In genomic region chr7:118365902-118366301, GRCm38 (mm10) we compare ENCODE assay signal across 26 mouse cellular contexts.
DNase-seq lines count a peak whose midpoint lies in the region; ATAC-seq and TF ChIP-seq lines count a peak whose summit lies in the region.
"Had no signal": no experiment of that assay in that cellular context is flagged by ENCODE, and none has a peak within 500 bp of the region (broad histone marks: within the 10 kb centered on the region; RNA-seq: fewer than 3 reads in every experiment).

No protein-coding gene starts in this region.

- intact Hi-C loops in heart, adult 2 months (cut with DNase I): loop anchor here (5.0 kb wide), 1 partner anchor 49 kb away; no protein-coding TSS in a partner anchor

- no peaks in the 10 kb centered on the region for H3K36me3 ChIP-seq in embryonic facial prominence, embryonic 12.5 days
- no peaks in the 10 kb centered on the region for H3K36me3 ChIP-seq in limb, embryonic 14.5 days (ENCODE audit: control insufficient read depth, insufficient read depth, low read length)
- no peaks in the 10 kb centered on the region for H3K36me3 ChIP-seq in heart, adult 2 months (ENCODE audit: control insufficient read depth, insufficient read depth, low read length)
- H3K36me3 ChIP-seq: heart, embryonic 15.5 days; hindbrain, embryonic 13.5 days; lung, embryonic 15.5 days had no signal

- no peak for TF ChIP-seq POLR2A in limb, embryonic 14.5 days (IDR thresholded peaks at IDR 0.05; ENCODE audit: borderline replicate concordance, extremely low read depth, insufficient read depth, insufficient read length)
- no peak for TF ChIP-seq POLR2A in heart, adult 2 months (IDR thresholded peaks at IDR 0.05; ENCODE audit: insufficient read depth, low read depth, low read length)

- no peak for ATAC-seq in embryonic facial prominence, embryonic 12.5 days (ENCODE audit: insufficient number of reproducible peaks, insufficient read depth, low FRiP score, low TSS enrichment)
- ATAC-seq in limb, embryonic 14.5 days (ENCODE audit: low FRiP score, low read depth): no peak
- ATAC-seq: activated CD4-positive, CD25-positive, alpha-beta regulatory T cell, adult 4 months; forebrain, embryonic 14.5 days; intestine, postnatal 0 days; midbrain, embryonic 16.5 days had no signal

- H3K27ac ChIP-seq in embryonic facial prominence, embryonic 12.5 days: 0 out of 2 replicates have a peak overlapping the region, but pooled peaks have one; percentile 33
- H3K27ac ChIP-seq in limb, embryonic 14.5 days (replicated peaks; ENCODE audit: low read depth, low read length): no peak overlapping the region
- H3K27ac ChIP-seq in heart, adult 2 months: no peak overlapping the region
- H3K27ac ChIP-seq: gastrocnemius, adult 2 months; heart, embryonic 15.5 days; hindbrain, embryonic 13.5 days; lung, embryonic 15.5 days had no signal

- WGBS in embryonic facial prominence, embryonic 12.5 days: 41% methylated on average over 3 of the region's 3 CpGs
- WGBS in limb, embryonic 14.5 days: 51% methylated on average over 3 of the region's 3 CpGs
- whole genome bisulfite sequencing in heart, adult 2 months: 65% methylated on average over 3 of the region's 3 CpGs

- H3K79me2 ChIP-seq in heart, adult 2 months (replicated peaks; ENCODE audit: control insufficient read depth, insufficient read depth, low read length): no peaks in the 10 kb centered on the region

- peak; percentile 36 for DNase-seq in embryo, embryonic 10 days (ENCODE audit: low spot score)
- no peak for DNase-seq in embryo, embryonic 9.5 days (ENCODE audit: extremely low spot score)
- DNase-seq in hindlimb bud, embryonic 11.5 days (ENCODE audit: extremely low spot score, low read depth, low spot score): peak; percentile 12
- DNase-seq in limb, embryonic 14.5 days (ENCODE audit: low spot score): peak; percentile 21
- DNase-seq in cerebellum, adult 9-11 months: no peak
- no peak for DNase-seq in thymus, postnatal 10 days (ENCODE audit: low spot score in 2 of 2)
- no peak for DNase-seq in heart, adult 2 months
- DNase-seq: adrenal gland, adult 2 months; cerebellum, adult 18-20 months; cerebellum, postnatal 36 days; gastrocnemius, postnatal 36 days; kidney, postnatal 14 days; right cerebral cortex, postnatal 25 days; thymus, adult 18-20 months; thymus, postnatal 36 days had no signal

- no peaks in the 10 kb centered on the region for H3K27me3 ChIP-seq in embryonic facial prominence, embryonic 12.5 days
- no peaks in the 10 kb centered on the region for H3K27me3 ChIP-seq in limb, embryonic 14.5 days (ENCODE audit: control insufficient read depth, insufficient read depth, low read length)
- H3K27me3 ChIP-seq in heart, adult 2 months (ENCODE audit: control insufficient read depth, insufficient read depth, low read length): no peaks in the 10 kb centered on the region
- H3K27me3 ChIP-seq: heart, embryonic 15.5 days; hindbrain, embryonic 13.5 days; lung, embryonic 15.5 days had no signal

- H3K4me1 ChIP-seq in embryonic facial prominence, embryonic 12.5 days: peaks cover 25% of the 10 kb centered on the region
- peaks cover 8% of the 10 kb centered on the region for H3K4me1 ChIP-seq in limb, embryonic 14.5 days (ENCODE audit: control insufficient read depth, insufficient read depth, low read length)
- no peaks in the 10 kb centered on the region for H3K4me1 ChIP-seq in heart, adult 2 months (ENCODE audit: control insufficient read depth, insufficient read depth, low read length)
- H3K4me1 ChIP-seq: heart, embryonic 15.5 days; lung, embryonic 15.5 days had no signal

- no peak overlapping the region for H3K4me2 ChIP-seq in embryonic facial prominence, embryonic 12.5 days (replicated peaks)
- H3K4me2 ChIP-seq in limb, embryonic 14.5 days (replicated peaks; ENCODE audit: low read depth, low read length, severe bottlenecking): no peak overlapping the region
- H3K4me2 ChIP-seq: heart, embryonic 15.5 days; hindbrain, embryonic 13.5 days; liver, embryonic 11.5 days; lung, embryonic 15.5 days; midbrain, embryonic 11.5 days had no signal

- TF ChIP-seq EP300 in heart, adult 2 months (IDR thresholded peaks at IDR 0.05; ENCODE audit: insufficient read depth, low read depth, low read length): no peak

- no peaks in the 10 kb centered on the region for H3K9me3 ChIP-seq in embryonic facial prominence, embryonic 12.5 days
- no peaks in the 10 kb centered on the region for H3K9me3 ChIP-seq in limb, embryonic 14.5 days (ENCODE audit: control insufficient read depth, low read length)
- H3K9me3 ChIP-seq: heart, embryonic 15.5 days; hindbrain, embryonic 13.5 days; lung, embryonic 15.5 days had no signal

- H3K4me3 ChIP-seq in embryonic facial prominence, embryonic 12.5 days: no peak overlapping the region
- H3K4me3 ChIP-seq in limb, embryonic 14.5 days (replicated peaks; ENCODE audit: low read length): no peak overlapping the region
- no peak overlapping the region for H3K4me3 ChIP-seq in heart, adult 2 months
- H3K4me3 ChIP-seq: gastrocnemius, adult 2 months; heart, embryonic 15.5 days; hindbrain, embryonic 13.5 days; lung, embryonic 15.5 days had no signal

- H3K9ac ChIP-seq in embryonic facial prominence, embryonic 12.5 days: no peak overlapping the region
- H3K9ac ChIP-seq in limb, embryonic 14.5 days (ENCODE audit: low read depth, low read length, severe bottlenecking): no peak overlapping the region
- no peak overlapping the region for H3K9ac ChIP-seq in heart, adult 2 months (ENCODE audit: low read depth, low read length)
- H3K9ac ChIP-seq: heart, embryonic 15.5 days; hindbrain, embryonic 13.5 days; lung, embryonic 15.5 days had no signal

- no peak for TF ChIP-seq CTCF in heart, adult 2 months (IDR thresholded peaks at IDR 0.05)

Comparison
In these comparisons a context has a peak if more than half of its experiments do, and no peak if none do; other contexts are left out.
1. DNase-seq: peak in embryo, embryonic 10 days (single experiment), hindlimb bud, embryonic 11.5 days (single experiment) and limb, embryonic 14.5 days (single experiment); none in embryo, embryonic 9.5 days (single experiment), cerebellum, adult 9-11 months (single experiment), thymus, postnatal 10 days (0 of 2) and heart, adult 2 months (0 of 2).